Mouse (Mus musculus) myocyte (in vitro differentiated cells): Measurements from ENCODE around the gene Junb.

Experiments used
- CEBPB ChIP-seq: IDR thresholded peaks from 2 replicates; pipeline ENCODE4 v1.6.1; 2011; ENCODE audit warnings: mild to moderate bottlenecking, moderate library complexity; ENCODE audit not compliant: poor library complexity, insufficient read depth, severe bottlenecking
- E2F4 ChIP-seq: IDR thresholded peaks from one replicate; pipeline ENCODE4 v1.6.1; 2011; ENCODE audit warnings: mild to moderate bottlenecking, control low read depth, moderate library complexity; ENCODE audit not compliant: insufficient read depth
- MAX ChIP-seq: IDR thresholded peaks from one replicate; pipeline ENCODE4 v1.6.1; 2011; ENCODE audit warnings: low read depth, mild to moderate bottlenecking, control low read depth
- MYOG ChIP-seq, 3 experiments: IDR thresholded peaks; one replicate each; pipeline ENCODE4 v1.6.1; 2011; ENCODE audit warnings: control low read depth in 2 of 3, low read depth in 2 of 3, mild to moderate bottlenecking in 2 of 3; ENCODE audit not compliant: insufficient read length in 2 of 3, control insufficient read depth in 1 of 3, insufficient read depth in 1 of 3
- POLR2A ChIP-seq: IDR thresholded peaks from one replicate; pipeline ENCODE4 v1.6.1; 2011; ENCODE audit warnings: low read depth, mild to moderate bottlenecking, control low read depth, moderate library complexity; ENCODE audit not compliant: insufficient read length
- POLR2AphosphoS2 ChIP-seq: IDR thresholded peaks from one replicate; pipeline ENCODE4 v1.6.1; 2011; ENCODE audit warnings: low read depth, control low read depth; ENCODE audit not compliant: insufficient read length

GRCm38 (mm10) chr8:84928456-84929306 is 49.8 kb downstream of the Junb start:
- no peak for TF ChIP-seq MYOG (IDR thresholded peaks at IDR 0.05; ENCODE audit: control insufficient read depth in 1 of 3, insufficient read depth in 1 of 3, insufficient read length in 2 of 3, low read depth in 2 of 3)
- TF ChIP-seq POLR2A, result no peak
- no peak for TF ChIP-seq MAX
- TF ChIP-seq CEBPB, result no peak
- no peak for TF ChIP-seq E2F4
- no peak for TF ChIP-seq POLR2AphosphoS2
